Mouse (Mus musculus): ENCODE data around the gene Nr2f1.

Gene Nr2f1

DNA sequence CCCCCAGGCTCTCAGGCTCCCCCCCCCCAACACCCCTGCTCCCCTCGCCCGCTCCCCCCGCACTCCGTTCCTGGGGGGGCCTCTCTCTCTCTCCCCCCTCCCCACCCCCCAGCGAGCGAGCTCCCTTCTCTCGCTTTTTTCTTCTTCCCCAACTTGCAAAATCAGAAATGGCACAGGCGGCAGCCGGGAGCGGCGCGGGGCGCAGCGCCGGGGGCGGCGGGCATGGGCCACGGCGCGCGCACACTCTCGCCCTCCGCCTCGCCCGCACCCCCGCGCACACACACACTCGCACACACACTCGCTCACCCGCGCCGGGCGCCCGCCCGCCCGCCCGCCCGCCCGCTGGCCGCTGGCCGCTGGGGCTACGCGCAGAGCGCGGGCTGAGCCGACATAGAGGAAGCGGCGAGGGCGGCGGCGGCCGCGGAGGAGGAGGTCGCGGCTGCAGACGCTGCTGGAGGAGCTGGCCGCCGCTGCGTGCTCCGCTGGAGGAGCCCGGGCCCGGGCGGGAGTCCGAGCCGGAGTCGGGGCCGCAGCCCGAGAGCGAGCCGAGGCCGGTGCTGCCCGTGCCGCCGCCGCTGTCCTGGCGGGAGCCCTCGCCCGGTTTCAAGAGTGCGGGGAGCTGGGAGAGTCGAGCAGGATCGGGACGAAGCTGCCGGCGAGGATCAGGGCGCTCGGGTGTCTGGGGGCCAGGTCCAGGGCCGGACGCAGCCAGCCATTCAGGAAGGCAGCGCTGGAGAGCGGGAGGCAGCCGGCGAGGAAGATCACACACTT is 501 bp downstream of the Nr2f1 start:
- DNase-seq, result peak; percentile 63

DNA sequence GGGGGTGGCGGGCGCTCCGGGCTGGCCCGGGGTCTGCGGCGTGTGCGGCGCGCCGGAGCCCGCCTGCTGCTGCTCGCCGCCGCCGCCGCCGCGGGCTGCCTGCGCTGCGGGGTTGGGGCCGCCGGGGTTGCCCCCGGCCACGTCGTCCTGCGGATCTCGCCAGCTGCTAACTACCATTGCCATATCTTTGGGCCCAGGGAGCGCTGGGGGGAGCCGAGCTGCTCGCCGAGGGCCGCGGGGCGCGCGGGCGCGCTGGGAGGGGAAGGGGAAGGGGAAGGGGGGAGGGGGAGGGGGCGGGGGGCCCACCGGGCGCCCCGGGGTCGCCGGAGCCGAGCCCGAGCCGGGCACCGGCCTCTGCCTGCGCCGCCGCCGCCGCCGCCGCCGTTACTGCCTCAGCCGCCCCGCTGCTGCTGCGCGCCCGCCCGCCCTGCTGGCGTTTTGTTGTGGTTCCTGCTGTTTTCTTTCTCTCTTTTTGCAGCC is 1.1 kb downstream of the Nr2f1 start:
- DNase-seq, result peak; percentile 51

DNA sequence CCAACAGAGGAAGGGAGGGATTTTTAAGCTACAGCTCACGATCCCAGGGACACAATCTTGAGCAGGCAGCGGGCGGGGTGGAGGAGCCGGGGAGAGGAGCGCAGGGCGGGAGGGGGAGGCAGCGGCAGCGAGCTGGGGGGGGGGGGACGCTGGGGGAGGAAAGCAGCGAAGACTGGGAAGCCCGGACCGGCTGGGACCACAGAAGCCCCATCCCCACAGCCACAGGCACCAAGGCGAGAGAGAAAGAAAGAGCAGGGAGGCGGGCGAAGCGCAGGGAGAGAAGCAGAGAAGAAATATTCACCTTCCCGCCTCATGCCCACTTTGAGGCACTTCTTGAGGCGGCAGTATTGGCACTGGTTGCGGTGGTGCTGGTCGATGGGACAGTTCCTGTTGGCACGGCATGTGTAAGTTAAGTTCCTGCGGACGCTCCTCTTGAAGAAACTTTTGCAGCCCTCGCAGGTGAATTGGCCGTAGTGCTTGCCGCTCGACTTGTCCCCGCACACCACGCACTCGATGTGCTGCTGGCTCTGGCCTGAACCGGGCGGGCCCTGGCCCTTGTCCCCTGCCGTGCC is 1.7 kb downstream of the Nr2f1 start:
- peak; percentile 63 for DNase-seq

DNA sequence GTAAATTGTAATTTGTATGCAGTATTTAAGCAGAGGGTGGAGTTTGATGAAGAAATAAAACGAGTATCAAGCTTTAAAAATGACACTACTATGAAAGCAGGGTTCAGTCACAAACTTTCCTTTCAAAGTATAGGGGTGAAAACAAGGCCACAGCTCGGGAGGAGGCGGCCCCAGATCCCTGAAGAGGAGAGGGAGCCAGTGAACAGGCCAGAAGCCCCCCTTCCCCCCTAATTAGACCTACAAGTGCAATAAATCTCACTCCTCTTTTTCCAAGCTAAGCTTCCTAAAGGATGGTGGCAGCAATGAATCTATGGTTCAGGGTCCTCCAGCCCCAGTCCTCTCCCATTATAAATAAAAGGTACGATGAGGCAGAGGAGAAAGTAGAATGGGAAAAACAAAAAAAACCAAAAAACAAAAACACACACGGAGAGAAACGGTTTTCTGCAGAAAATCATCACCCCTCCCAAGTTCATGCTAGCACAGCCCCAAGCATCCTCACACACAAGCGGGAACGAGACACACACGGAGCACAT is 2.2 kb downstream of the Nr2f1 start:
- DNase-seq, result no peak

DNA sequence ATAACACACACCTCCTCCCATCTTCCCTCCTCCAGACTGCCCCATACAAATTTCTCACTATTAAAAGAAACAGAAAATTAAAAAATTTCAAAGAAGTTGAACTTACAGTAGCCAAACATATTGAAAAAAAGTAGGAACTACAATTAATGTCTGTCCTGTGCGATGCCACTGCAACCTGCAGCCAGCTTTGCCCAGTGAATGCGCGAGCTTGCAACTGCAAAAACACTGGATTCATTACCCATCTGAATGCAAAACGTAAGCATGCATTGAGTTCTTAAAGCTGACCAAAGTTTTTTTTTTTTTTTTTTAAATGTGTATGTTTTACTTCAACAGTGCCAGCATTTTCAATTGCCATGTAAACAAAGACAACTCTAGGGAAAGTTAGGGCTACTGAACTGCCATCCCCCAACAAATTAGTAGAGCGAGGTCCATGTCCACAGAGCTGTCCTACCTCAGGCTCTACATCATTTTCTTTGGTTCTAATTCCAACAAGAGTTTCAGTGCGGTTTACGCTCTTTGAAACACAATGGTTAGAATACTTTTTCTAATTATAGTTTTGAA is 3.2 kb downstream of the Nr2f1 start:
- no peak for DNase-seq

DNA sequence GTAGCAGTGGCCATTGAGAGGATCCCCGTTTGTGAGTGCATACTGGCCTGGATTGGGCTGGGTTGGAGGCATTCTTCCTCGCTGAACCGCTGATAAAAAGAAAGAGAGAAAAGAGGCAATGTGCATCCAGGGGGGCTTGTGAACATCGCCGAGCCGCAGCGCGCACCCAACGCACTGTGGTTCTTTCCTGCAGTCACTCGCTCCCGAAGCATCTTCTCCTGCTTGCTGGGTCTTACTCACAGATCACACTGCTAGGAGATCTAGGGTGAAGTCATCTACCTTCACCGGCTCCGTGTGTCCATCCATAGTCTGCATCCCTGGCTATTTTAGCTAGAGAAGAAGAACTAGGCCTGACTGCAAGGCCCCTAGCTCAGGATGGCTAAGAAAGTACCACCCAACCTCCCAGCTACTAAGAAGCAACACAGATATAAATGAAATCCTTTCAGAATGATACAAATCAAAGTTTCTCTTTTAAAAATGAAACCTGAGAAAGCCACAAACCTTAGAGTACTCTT is 3.9 kb downstream of the Nr2f1 start:
- DNase-seq, result no peak

DNA sequence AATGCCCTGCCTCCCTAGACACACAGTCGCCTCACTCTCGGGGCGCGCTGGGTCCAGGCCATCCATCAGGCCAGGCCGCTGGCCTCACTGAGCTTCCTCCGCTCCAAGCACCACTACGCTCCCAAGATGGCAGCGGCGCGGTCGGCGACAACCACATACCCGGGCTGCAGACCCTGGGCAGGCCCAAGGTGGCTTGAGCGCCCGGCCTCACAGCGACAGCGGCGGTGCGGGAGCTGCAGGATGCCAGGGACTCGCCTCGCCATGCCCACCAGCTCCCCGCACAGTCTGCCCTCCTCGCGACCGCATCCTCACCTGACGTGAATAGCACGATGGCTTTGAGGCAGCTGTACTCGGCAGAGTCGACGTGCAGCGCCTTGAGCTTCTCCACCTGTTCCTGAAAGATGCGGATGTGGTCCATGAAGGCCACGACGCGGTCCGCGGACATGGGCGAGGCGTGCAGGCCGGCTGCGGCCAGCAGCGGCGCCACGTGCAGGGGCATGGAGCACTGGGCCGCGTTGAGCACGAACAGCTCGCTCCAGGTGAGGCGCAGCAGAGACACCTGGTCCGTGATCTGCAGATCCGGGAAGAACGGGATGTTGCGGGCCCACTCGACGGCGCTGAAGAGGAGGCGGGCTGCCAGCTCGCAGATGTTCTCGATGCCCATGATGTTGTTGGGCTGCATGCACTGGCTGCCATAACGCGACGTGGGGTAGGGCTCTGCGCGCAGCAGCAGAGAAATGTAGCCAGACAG is 4.5 kb downstream of the Nr2f1 start:
- peak; percentile 62 for DNase-seq

DNA sequence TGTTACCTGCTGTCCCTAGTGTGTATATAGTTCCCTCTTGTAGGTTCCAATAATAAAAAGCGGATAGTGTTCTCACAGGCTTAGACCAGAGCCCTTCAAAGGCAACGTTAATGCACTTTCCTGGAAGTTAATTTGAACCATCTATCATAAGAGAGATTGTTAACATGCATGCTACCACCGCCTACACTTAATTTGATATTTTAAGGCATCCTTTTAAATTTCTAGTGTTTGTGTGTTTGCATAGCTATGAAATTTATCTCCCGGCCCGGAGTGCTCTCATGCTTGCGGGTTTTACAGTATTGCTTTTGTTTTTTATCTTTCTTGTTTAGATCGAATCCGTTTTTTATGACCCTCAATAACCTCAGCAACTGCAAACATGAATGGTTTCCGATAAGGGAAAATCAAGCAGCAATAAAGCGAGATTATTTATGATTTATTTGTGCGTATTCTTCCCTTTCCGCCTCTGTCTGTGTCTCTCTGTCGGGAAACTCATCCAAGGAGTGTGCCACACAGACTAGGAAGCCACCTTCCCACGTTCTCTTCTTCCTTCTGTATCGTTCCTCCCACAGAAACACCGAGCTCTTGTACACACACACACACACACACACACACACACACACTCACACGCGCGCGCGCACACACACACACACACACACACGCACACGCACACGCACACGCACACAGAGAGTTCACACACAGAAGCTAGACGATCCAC is 5.3 kb downstream of the Nr2f1 start:
- no peak for DNase-seq

DNA sequence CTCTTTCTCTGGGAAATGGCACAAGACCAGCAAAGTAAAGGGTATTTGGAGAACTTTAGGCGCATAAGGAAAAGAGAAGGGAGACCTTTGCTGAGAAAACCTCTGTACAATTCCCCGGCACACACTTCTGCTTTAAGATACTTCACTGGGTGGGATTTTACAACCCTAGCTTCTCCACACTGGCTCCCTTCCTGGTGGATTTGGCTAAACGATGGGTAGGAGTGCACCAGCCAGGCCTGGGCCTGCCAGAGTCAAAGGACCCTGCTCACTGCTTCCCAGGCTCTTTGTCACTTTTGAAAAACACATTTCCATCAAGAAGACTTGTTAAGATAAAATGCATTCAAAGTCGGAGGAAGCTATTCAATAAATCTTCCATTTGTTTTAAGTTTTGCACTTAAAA is 6.3 kb downstream of the Nr2f1 start:
- DNase-seq, result no peak

DNA sequence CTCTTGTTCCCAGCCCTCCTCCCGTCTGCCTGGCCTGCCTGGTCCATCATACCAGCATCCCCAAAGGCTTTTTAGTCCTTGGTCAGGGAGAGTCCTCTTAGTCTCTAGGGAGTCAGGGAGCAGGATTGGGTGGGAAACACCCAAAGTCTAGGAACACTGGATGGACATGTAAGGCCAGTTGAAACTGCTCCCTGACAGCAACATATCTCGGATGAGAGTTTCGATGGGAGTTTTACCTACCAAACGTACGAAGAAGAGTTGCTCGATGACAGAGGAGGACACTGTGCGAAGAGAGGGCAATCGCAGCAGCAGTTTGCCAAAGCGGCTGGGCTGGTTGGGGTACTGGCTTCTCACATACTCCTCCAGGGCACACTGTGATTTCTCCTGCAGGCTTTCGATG is 10.0 kb downstream of the Nr2f1 start:
- no peak for DNase-seq

DNA sequence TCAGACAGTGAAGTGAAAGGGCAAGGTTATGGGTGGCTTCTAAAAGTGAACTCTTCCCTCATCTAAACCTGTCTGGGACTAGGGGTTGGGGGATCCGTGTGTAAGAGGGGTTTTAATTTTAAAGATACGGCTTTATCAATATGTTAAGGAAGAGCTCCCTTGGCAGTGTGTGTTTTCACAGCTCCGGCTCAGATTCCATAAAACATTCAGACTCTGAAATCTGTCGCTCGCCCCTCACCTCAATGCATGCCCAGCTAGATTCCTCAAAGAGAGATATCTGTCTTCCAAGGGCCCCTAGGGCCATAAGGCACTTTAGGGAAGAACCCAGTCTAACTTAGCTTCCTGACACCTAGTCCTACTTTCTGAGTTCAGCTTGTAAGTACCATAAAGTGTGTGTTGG is 11.7 kb downstream of the Nr2f1 start:
- DNase-seq, result no peak

DNA sequence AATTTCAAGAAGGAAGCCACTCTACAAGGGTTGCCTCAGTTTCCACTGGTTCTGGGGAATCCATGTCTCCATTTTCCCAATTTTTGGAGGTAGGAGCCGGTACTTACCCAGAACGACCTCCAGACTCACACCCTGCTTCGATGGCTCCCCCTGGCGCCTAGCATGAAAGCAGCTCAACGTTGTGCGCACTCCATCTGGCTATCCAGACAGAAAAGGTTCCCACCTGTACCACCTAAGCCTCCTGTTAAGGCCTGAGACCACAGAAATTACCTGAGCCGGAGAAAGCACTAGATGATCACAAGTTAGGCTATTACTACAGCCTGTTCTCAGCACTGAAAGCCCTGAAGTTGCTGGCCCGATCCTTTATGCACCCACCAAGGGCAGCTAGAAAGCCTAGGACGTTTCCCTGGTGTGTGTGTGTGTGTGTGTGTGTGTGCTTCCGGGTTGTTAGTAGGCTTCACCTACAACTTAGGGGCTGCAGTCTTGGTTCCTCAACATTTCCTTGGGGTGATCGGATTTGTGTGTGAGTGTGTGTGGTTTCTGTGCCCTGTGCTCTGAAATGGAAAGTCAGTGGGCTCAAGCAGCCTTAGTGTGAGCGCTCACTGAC is 13.1 kb downstream of the Nr2f1 start:
- no peak for DNase-seq

DNA sequence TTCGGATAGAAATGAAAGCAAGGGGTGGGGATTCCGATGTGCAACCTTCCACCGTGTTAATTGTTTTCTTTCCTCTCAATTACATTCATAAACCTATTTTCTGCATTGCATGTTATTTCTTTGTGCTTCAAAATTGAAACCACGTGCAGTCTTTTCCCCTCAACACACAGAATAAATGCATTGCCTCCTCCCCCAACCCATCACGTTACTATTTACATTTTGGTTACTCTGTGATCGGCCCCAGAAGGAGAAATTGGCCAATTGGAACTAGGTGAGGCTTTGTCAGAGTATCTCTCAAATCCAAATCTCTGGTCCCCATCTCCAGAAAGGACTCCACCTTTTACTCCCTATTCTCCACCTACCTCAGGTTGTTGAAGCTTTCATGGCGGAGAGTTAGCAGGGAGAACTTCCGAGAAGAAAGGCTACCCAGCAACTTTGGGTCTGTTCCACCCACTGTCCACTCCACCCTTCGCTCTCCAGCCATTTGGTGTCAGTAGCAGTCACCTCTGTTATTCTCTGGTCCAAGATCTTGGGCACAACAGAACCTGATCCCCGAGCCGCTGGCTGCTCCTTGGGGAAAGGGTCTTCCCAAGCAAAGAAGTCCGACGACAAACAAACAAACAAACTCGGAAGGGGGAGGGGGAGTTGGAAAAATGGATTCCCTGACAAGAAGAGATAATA is 14.6 kb downstream of the Nr2f1 start:
- no peak for DNase-seq

DNA sequence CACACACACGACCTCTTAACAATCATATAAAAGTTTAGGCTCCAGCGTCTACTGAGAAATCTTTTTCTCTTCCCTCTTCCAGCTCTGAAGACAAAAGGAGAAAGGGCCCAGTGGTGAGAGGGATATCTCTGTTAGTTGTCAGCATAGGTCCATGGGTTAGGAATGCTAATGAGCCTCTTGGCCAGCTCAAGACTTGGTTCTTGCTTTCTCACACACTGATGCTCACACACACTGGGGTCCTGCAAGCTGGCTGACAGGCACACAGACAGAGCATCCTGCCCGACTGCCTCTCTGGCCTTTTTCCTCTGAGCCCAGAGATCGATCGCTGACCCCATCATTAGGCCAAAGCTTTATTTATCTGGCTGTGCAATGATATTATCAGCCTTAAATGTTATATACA is 15.6 kb downstream of the Nr2f1 start:
- no peak for DNase-seq

DNA sequence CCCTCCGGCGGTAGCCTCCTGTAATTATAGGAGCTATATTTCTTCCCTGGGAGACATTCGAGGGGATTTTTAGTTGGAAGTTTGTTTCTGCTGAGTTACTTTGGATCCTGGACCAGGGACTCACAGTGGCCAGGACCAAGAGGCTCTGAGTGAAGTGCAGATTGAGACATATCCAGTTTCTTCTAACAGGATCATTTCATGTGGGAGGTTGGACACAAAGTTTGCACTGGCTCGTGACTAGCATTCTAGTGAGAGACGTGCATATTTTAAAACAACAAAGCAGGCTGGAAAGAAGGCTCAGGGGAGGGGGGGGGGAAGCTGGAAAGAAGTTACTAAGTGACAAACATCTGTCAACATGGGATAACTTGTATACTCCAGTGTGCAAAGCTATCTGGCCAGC is 16.6 kb downstream of the Nr2f1 start:
- no peak for DNase-seq

DNA sequence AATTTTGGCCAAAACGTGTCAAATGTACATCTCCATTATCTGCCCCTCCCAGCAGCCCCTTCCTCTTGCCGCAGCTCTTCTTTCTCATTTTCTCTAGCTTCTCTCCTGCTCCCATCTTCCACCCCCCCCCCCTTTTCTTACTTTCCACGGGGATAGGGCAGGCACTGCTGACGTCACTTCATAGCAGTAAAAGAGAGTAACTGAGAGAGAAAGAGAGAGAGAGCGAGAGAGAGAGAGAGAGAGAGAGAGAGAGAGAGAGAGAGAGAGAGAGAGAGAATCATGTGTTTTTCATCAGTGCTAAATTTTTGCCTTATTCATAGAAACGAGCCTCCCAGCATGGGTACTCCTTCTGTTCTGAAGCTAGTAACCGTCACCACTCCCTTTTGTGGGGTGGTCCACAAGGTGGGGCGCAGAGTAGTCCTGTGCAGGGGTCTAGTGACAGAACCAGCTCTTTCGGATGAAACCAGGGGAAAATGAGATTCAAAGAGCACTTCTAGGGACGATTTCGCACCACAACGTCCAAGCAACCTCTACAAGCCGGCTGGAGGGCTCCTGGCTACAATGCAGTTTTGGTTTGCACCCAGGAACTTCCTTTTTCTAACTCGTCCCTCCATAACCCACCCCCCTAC is 17.5 kb downstream of the Nr2f1 start:
- DNase-seq, result peak; percentile 33

DNA sequence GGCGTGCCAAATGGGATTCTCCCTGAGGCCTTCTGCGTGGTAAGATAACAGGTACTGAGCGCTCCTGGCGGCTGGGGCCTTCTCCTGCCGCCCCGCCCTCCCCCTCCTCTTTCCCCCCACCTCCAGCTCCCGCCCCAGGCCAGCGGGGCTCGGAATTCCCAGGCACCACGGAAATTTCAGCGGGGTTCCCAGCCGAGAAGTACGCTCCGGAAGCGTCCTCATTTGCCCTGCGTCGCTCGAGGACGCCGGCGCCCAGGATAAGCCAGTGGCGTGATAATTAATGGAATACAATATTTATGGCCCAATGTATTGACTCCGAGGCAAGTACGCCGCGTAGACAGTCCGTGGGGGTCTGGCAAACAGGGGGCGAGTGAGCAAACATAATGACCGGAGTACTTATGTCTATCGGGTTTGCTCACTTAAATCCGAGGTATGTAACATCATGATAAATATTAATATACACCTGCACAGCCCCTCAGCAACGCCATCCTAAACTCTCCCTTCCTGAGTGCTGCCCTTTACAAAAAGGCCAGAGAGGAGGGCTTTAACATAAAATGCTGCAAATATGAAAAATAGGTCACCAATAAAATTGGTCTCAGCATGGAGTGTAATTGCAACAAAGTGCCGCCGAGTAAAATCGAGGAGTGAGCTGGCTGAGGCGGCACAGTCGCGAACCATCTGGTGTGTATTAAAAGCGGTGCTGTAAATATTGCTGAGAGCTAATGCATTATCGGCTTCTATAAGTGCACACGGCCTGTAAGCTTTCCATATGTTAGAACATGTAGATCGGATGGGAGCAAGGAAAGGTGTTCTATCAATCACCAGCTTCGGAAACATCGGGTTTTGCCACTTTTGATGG is 18.3 kb downstream of the Nr2f1 start:
- DNase-seq, result peak; percentile 52

DNA sequence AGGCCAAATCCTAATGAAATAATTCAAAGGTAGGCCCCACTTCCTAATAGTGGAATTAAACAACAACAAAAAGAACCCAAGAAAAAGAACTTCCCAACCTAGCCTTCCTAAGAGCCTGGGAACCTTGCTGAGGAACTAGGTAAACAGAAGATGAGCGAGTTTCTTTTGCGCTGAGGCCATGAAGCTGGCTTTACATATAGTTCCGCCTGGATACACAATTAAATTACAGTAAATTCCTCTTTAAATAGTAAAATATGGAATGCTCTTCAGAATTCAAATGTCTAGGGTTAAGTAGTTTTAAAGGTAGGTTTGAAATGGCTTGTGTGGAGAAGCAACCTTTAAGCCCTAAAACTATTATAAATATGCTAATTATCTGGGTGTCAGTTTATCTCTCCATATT is 19.3 kb downstream of the Nr2f1 start:
- DNase-seq, result no peak

DNA sequence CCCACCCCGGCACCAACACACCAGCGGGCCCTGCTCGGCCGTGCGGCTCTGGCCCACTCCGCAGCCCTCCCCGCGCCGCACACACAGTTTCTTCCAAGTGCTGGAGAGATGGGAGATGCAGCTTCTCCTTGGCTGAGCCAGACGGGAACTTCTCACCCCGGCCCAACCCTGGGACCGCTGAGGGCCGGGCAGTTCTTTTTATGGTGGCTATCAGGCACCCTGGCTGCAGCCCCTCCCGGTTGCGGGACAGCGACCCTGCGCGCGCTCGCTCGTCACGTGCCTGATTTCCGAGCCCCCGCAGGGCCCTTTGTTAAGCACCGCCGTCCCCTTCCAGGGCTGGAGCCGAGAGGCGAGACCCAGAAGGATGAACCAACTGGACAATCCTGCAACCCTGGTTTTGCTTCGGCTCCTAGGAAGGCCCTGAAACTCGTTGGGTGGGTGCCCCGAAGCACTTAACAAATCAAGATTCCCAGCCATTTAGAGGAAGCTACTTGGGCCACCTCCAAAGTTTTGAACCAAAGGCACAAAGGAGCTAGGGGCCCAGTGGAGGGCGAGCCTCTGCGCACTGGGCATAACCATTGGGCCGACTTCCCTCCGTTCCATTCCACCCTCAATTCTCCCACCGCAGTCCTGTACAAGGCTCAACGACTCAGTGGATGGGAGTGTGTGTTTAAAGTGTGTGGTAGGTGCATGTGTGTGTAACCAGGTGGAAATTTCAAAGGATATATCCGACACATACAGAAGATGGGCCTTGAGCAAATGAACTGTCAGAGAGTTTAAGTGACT is 20.1 kb downstream of the Nr2f1 start:
- DNase-seq, result no peak
